Mouse (Mus musculus) inflammation-experienced regulatory T-cells, adult 6 months (primary cell): ENCODE results near the gene Secisbp2. TPM values are rescaled to one million over a fixed set of nuclear protein-coding genes. Genes with fewer than 3 reads are reported as not detected.
"Not testable (repeated sequence)": the region's sequence is repeated elsewhere in the genome, so short reads cannot be mapped to it uniquely, and the experiment has no call there.

Source experiments
- ATAC-seq: one replicate; pipeline ENCODE4 v1.8.0; 2017
- polyA plus RNA-seq, 3 experiments: library from polyadenylated mRNA; unstranded; fragments of 100-300 nt; shearing (Covaris generic); gene quantifications; one replicate each; pipeline ENCODE4 v1.2.1; 2017

The Secisbp2 gene
- polyA plus RNA-seq, 3 experiments from 2014 or later: 34.3 to 43.2 (median 34.5) TPM

GRCm38 (mm10) chr13:51643924-51644828, 7.3 kb upstream of the Secisbp2 start:
- no peak for ATAC-seq

GRCm38 (mm10) chr13:51644829-51645789, 6.4 kb upstream of the Secisbp2 start, which contains the start of gene Cks2:
Gene Cks2 (plus strand): TSS chr13:51645232.
- ATAC-seq: peak; percentile 97

- no peak for ATAC-seq
Measured at GRCm38 (mm10) chr13:51645872-51646271, 5.6 kb upstream of the Secisbp2 start.

- ATAC-seq: no peak
Measured at GRCm38 (mm10) chr13:51646362-51647027, 5.0 kb upstream of the Secisbp2 start.

- no peak for ATAC-seq
Measured at GRCm38 (mm10) chr13:51647770-51648169, 3.7 kb upstream of the Secisbp2 start.

- no peak for ATAC-seq
Measured at GRCm38 (mm10) chr13:51648237-51648636, 3.3 kb upstream of the Secisbp2 start.

- no peak for ATAC-seq
Measured at GRCm38 (mm10) chr13:51649740-51650139, 1.8 kb upstream of the Secisbp2 start.

- ATAC-seq: no peak
Measured at GRCm38 (mm10) chr13:51653159-51653558, 1.7 kb downstream of the Secisbp2 start.

GRCm38 (mm10) chr13:51653961-51654360, 2.5 kb downstream of the Secisbp2 start:
- ATAC-seq: no peak

GRCm38 (mm10) chr13:51656516-51657235, 5.2 kb downstream of the Secisbp2 start:
- ATAC-seq: no peak

- no peak for ATAC-seq
Measured at GRCm38 (mm10) chr13:51658094-51658493, 6.6 kb downstream of the Secisbp2 start.

GRCm38 (mm10) chr13:51659573-51659972, 8.1 kb downstream of the Secisbp2 start:
- ATAC-seq: no peak

GRCm38 (mm10) chr13:51663561-51663960, 12.1 kb downstream of the Secisbp2 start:
- no peak for ATAC-seq

- not testable (repeated sequence) for ATAC-seq
Measured at GRCm38 (mm10) chr13:51668195-51668594, 16.7 kb downstream of the Secisbp2 start.

GRCm38 (mm10) chr13:51676641-51677040, 25.1 kb downstream of the Secisbp2 start:
- ATAC-seq: peak; percentile 55

GRCm38 (mm10) chr13:51677041-51677440, 25.5 kb downstream of the Secisbp2 start:
- peak; percentile 71 for ATAC-seq

- no peak for ATAC-seq
Measured at GRCm38 (mm10) chr13:51677630-51678185, 26.2 kb downstream of the Secisbp2 start.

- ATAC-seq: no peak
Measured at GRCm38 (mm10) chr13:51678687-51679086, 27.2 kb downstream of the Secisbp2 start.

- no peak for ATAC-seq
Measured at GRCm38 (mm10) chr13:51679332-51679731, 27.8 kb downstream of the Secisbp2 start.

- ATAC-seq: no peak
Measured at GRCm38 (mm10) chr13:51681076-51681475, 29.6 kb downstream of the Secisbp2 start.

- no peak for ATAC-seq
Measured at GRCm38 (mm10) chr13:51681634-51682033, 30.1 kb downstream of the Secisbp2 start.
